Mouse (Mus musculus): ENCODE measurements at regions not wholly inside any gene's neighbourhood (a gene's known extent, or its start where the extent isn't known, plus 50 kb on each side); places are given as distances from the start of the nearest gene placed in this dataset.

GRCm38 (mm10) chr6:104061692-104062263, 430.8 kb upstream of the Cntn6 start:
- ATAC-seq: no peak
- Histone ChIP-seq H3K36me3 (no peaks in the 10 kb centered on the region), H3K4me1 (replicated peaks) (no peaks in the 10 kb centered on the region), H3K9me3 (no peaks in the 10 kb centered on the region), H3K9ac (no peak overlapping the region), H3K27ac (no peak overlapping the region), H3K4me3 (replicated peaks) (no peak overlapping the region), H3K4me2 (replicated peaks) (no peak overlapping the region), H3K27me3 (replicated peaks) (no peaks in the 10 kb centered on the region)

- Histone ChIP-seq H3K27me3 (replicated peaks) (no peaks in the 10 kb centered on the region), H3K36me3 (no peaks in the 10 kb centered on the region), H3K27ac (no peak overlapping the region), H3K9ac (no peak overlapping the region), H3K4me3 (replicated peaks) (no peak overlapping the region), H3K4me1 (replicated peaks) (no peaks in the 10 kb centered on the region), H3K4me2 (replicated peaks) (no peak overlapping the region), H3K9me3 (no peaks in the 10 kb centered on the region)
- ATAC-seq: no peak
- 83% methylated on average over 3 of the region's 3 CpGs for WGBS
These were observed 412.0 kb upstream of the Cntn6 start for GRCm38 (mm10) chr6:104080581-104080980.

GRCm38 (mm10) chr6:104082242-104082641, 410.3 kb upstream of the Cntn6 start:
- no peak for ATAC-seq
- Histone ChIP-seq H3K27me3 (replicated peaks) (no peaks in the 10 kb centered on the region), H3K4me3 (replicated peaks) (no peak overlapping the region), H3K4me2 (replicated peaks) (no peak overlapping the region), H3K36me3 (no peaks in the 10 kb centered on the region), H3K27ac (no peak overlapping the region), H3K9ac (no peak overlapping the region), H3K9me3 (no peaks in the 10 kb centered on the region), H3K4me1 (replicated peaks) (no peaks in the 10 kb centered on the region)
- WGBS: 83% methylated on average over 2 of the region's 2 CpGs

GRCm38 (mm10) chr6:104108386-104108785, 384.2 kb upstream of the Cntn6 start:
- 76% methylated on average over 5 of the region's 5 CpGs for WGBS
- no peak for ATAC-seq

More at GRCm38 (mm10) chr6:104108386-104108785, 384.2 kb upstream of the Cntn6 start:
- H3K9me3 ChIP-seq: no peaks in the 10 kb centered on the region
- no peak overlapping the region for H3K4me3 ChIP-seq (replicated peaks)
- no peaks in the 10 kb centered on the region for H3K36me3 ChIP-seq
- no peak overlapping the region for H3K27ac ChIP-seq
- H3K4me2 ChIP-seq (replicated peaks): no peak overlapping the region
- no peaks in the 10 kb centered on the region for H3K27me3 ChIP-seq (replicated peaks)
- no peak overlapping the region for H3K9ac ChIP-seq
- no peaks in the 10 kb centered on the region for H3K4me1 ChIP-seq (replicated peaks)
